Mouse (Mus musculus) left cerebral cortex, postnatal 14 days (tissue): ENCODE measurements at regions not wholly inside any gene's neighbourhood (a gene's known extent, or its start where the extent isn't known, plus 50 kb on each side); places are given as distances from the start of the nearest gene placed in this dataset.

ENCODE experiments used
- DNase-seq, 2 experiments: peaks; one replicate each; pipeline ENCODE4 v3.0.0; 2021 to 2022; ENCODE audit warnings: low spot score in 2 of 2, mixed read lengths in 1 of 2
- intact Hi-C: fragments of 180-260 bp; cut with DNase I; formaldehyde crosslinking; loops from one replicate; pipeline ENCODE4 v1.15.1; 2025

DNA sequence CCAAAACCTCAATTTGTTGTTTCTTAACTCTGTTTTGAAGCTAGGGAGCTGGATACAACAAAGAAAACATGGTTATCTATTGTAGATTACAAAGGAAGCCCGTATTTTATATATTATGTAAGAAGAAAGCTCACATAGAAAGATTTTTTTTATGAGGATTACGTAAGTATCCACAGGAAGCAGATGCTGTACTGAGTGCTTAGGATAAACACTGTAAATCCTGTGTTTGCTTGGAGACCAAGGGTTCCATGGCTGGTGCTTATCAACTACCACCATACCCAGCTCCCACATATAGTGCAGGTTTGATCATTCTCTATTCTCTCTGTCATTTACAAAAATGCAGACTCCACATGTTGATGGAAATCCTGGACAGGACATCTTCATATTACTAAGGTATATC, 131.2 kb upstream of the Ahr start:
- DNase-seq: no peak
- intact Hi-C loops: no loop called here

DNA sequence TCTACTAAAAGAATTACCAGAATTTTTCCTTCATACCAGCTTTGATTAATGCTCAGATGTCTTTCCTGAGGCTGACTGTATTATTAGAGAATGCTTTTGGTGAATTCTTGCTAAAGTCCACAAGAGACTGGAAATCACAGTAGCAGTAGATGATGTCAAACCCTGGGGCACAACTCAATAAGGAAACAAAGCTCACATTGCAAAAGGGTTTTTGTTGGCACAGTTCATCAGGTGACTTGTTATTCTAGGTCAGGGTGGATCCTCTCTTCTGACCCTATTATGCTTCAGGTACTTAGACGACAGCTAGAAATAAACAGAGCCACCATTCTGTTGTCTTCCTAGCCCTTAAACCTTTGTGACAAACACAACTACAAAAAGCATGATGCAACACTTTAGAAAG, 128.2 kb upstream of the Ahr start:
- intact Hi-C loops: no loop called here
- DNase-seq: no peak

DNA sequence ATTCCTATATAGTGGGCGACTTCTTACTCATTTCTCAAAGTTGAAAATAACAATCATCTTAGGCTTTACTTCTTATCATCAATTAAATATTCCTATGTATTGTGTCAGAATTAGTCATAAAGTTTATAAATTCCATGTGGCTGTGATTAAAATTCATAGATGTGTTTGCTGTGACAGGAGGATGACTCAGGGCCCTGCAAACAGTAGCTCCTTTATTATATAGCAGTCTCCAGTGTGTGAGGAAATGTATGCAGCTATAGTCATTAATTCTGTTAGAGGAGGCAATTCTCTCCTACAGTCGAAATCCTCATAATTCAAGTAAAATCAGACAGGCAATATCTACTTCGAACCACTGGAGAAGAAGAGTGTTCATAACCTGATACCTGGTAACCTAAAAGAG, 121.7 kb upstream of the Ahr start:
- intact Hi-C loops: no loop called here
- DNase-seq: no peak

DNA sequence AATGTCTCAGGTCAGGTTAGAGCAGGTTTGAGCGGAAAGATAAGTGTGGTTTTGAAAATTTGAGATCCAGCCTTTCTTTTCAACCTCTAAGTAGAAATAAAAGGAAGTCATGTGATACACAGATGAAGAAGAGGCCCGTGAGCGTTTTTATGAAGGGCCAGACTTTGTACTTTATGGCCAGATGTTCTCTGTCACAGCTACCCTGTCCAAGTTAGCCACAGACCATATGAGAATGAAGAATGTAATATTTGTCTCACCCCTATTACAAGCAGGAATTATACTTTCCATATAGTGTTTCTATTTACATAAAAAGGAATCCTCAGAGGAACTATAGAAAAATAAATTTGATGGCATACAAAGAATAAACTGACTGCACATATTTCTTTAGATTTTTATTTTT, 114.9 kb upstream of the Ahr start:
- no peak for DNase-seq
- intact Hi-C loops: no loop called here

DNA sequence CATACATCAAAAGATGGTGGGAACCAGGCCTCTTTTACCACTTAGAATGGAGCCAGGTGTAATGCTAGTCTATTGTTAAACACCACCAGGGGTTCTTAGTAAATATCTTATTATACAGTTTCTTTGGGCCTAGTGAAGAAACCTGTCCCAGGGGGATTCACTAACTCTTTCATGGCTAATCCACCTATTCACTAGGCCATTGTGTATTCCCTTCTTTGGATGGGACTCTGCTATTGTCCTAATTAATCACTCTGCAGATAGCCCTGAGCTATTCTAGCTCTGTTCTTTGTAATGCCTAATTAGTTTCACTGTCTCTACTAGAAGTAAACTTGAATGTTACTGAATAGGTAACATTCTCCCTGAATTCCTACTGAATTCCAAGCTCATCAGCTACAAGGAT, 107.6 kb upstream of the Ahr start:
- intact Hi-C loops: no loop called here
- DNase-seq: no peak

DNA sequence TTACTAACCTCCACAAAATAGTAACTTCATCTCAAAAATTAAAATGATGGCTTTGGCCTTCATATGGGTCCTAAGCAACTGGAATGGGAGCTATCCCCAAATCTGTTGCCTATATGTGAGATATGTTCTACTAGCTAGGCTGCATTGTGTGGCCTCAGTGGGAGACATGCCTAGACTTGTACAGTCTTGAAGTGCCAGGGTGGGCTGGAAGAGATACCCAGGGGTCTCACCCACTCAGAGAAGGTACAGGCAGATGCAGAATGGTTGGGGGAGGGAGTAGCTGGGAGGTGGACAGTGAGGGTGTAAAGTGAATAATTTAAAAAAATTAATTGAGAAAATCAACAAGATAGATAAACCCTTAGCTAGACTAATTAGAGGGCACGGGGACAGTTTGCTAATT, 106.9 kb upstream of the Ahr start:
- intact Hi-C loops: no loop called here

DNA sequence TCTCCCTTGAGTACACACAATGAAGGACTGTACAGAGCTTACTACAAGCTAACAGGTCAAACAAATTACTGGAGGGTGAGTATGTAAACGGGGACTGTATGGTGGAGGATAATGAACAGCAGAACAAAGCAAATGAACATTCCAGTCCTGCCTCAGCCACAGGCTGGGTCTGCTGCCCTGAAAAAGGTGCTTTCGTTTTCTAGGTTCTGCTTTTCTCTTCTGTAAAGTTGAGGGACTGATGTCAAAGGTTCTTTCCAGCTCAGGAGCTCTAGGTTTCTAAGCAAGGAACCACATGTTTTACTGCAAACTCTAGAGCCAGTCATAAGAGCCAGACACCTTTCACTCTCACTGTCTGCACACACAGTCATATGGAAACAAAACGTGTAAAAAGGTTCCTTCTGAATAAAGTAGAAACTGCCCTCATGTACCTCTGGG, 106.1 kb upstream of the Ahr start:
- DNase-seq: no peak
- intact Hi-C loops: no loop called here

More for the DNA sequence above, 106.9 kb upstream of the Ahr start:
- no peak for DNase-seq

DNA sequence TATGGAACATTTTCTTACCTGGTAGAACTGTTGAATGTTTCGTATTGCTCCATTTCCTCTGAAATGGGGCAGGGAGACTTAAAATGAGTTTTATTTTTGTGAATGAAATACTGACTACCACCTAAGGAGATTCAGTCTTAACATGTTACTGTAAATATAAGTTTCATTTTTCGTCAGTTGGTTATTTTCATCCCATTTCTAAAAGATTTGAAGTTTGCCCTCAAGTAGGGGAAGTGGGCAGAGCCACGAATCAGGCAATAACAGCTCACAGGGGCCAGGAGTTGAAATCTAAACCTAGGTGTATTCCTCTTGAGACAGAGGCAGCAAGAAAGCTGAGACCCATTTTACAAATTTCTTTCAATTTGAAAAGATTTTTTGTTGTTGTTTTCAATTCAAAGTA, 88.6 kb upstream of the Ahr start:
- no peak for DNase-seq
- intact Hi-C loops: no loop called here

DNA sequence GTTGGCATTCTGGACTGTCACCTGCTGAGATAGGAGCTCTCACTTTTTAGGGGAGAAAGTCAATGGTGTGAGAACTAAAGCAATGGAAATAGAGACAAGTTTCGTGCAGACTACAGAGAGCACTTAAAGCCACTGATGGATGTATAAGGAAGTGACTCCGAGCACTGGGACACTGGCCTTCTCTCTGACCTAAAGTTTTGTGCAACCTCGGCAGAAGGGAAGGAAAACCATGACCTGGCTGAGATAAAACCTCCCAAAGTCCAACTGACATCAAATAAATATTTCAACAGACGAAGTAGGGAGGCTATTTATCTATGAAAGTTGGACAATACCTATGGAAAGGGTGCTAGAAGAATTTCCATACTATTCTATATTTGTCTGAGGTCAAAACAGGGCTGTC, 80.0 kb upstream of the Ahr start:
- intact Hi-C loops: no loop called here
- no peak for DNase-seq

DNA sequence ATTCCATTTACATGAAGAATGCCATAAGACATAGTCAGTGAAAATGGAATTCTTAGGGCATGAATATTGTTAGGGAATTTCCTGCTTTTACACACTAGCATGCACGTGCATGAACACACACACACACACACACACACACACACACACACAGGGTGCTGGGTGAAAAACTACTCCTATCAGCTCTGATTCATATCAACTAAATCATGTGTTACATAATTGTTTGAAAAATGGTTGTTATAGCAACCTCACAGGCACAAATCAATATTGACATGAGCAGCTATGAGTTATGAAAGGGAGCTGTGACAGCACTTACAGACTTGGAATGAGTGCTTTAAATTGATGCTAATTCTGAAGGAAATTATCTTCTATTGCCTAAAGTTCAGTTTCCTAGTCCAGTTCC, 72.8 kb upstream of the Ahr start:
- intact Hi-C loops: no loop called here
- no peak for DNase-seq

DNA sequence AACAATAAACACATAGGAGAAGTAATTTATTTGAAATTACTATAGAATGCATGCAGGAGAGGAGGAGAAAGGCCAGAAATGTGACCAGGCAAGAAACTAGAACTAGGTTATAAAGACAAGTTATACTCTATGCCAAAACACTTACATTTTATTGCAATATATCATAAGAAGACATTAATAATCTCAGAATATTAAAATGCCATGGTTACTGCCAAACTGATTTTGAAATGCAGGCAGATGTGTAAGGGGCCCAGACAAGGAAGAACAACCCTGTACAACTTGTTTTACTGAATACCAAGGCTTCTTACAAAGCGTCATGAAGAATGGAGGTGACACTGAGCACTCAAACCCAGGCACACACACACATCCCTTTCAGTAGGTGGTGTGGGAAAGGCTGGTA, 68.9 kb upstream of the Ahr start:
- intact Hi-C loops: no loop called here
- DNase-seq: no peak

DNA sequence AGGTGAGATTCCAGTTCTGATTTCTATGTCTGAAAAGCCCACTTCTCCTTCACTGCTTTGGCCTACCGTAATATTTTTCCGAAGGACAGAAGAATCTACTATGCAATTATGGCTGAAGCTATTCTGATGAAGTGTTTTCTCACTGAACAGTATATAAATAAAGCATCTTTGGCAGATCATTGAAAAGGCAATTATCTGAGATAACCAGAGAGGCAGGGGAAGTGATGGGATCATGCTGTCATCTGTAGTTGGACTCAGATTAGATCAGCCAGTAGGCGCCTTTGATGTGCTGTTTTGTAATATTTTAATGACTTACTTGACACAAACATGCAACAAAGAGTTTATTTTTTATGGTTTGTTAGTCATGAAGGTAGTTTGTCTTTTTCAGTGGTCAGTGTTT, 67.8 kb upstream of the Ahr start:
- no peak for DNase-seq
- intact Hi-C loops: no loop called here

DNA sequence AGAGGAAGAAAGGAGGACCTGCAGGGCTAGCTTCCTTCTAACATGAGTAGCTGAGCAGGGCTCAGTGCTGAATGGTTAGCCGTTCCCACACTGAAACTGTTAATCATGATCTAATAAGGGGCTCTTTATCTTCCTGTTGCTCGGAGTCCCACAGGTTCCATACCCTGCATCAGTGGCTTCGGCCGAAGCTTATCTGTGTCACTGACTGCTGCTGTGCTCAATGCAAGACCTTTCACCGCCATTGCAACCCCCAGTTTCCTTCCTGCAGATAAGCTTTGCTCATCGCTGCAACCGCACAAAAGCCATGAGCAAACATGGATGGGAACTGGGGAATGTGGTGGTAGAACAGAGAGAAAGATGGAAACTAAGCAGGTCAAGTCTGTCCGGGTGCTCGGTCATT, 63.5 kb upstream of the Ahr start:
- intact Hi-C loops: no loop called here
- no peak for DNase-seq

DNA sequence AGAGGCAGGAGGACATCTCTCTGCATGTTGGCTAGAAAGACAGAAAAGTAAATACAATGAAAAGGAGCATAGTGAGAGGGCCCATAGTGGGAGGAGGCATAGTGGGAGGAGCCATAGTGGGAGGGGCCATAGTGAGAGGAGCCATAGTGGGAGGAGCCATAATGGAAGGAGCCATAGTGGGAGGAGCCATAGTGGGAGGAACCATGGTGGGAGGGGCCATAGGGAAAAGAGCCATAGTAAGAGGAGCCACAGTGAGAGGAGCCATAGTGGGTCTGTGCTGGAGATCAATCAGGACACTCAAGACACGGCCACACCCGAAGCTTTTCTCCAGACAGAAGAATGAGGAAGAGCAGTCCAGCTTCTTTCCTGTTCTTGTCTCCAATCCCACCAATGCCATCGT, 58.0 kb upstream of the Ahr start:
- intact Hi-C loops: no loop called here
- no peak for DNase-seq
